Mouse (Mus musculus): Measurements from ENCODE around the gene Iyd.

DNA sequence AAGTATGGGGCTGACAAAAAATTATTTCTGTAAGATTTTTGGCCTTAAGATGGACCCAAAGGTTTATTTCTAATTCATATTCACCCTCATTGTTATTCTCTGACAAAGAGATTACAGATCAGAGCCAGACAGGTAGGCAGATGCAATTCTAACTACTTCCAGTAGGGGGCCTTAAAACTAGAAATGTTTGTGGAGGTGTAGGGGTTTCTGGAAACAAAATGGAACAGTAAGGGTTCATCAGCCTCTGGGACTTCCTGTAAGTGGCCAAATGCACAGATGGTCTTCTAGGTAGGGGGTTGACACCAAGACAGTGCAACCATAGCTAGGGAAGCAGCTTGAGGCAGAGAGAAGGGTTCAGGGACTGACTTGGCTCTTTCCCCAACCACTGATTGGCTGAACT lies 22.1 kb downstream of the Iyd start:
- TF ChIP-seq CTCF (IDR thresholded peaks at IDR 0.05; ENCODE audit: control insufficient read depth, insufficient read depth, low read length), result no peak
- TF ChIP-seq POLR2A (IDR thresholded peaks at IDR 0.05; ENCODE audit: borderline replicate concordance, control insufficient read depth, low read depth, low read length), result no peak
